Mouse (Mus musculus) forebrain, embryonic 14.5 days (tissue): ENCODE measurements around the gene Syt7. TPM values are rescaled to one million over a fixed set of nuclear protein-coding genes. Genes with fewer than 3 reads are reported as not detected.

Experiments
- ATAC-seq: fragments of 200-750 bp; cut with Nextera tagmentation; 2 replicates; pipeline ENCODE4 v1.8.0; 2017; ENCODE audit warnings: mild to moderate bottlenecking, moderate library complexity
- DNase-seq: peaks from one replicate; pipeline ENCODE4 v3.0.0-alpha.2; 2015; ENCODE audit warnings: low spot score
- H3K27ac ChIP-seq: fragments of 300-500 bp; sonication (generic); 2 replicates; pipeline ENCODE4 v1.5.1; 2014; ENCODE audit warnings: low read depth, mild to moderate bottlenecking, control low read depth, low read length, moderate library complexity
- H3K27me3 ChIP-seq: fragments of 300-500 bp; sonication (generic); replicated peaks from 2 replicates; pipeline ENCODE4 v1.6.1; 2014; ENCODE audit warnings: low read length, control low read depth, mixed read lengths; ENCODE audit not compliant: control insufficient read depth, insufficient read depth
- H3K36me3 ChIP-seq: fragments of 300-500 bp; sonication (generic); 2 replicates; pipeline ENCODE4 v1.6.1; 2014; ENCODE audit warnings: low read length, control low read depth; ENCODE audit not compliant: control insufficient read depth, insufficient read depth
- H3K4me1 ChIP-seq: fragments of 300-500 bp; sonication (generic); 2 replicates; pipeline ENCODE4 v1.6.1; 2014; ENCODE audit warnings: antibody characterized with exemption, low read length, control low read depth; ENCODE audit not compliant: control insufficient read depth, insufficient read depth
- H3K4me2 ChIP-seq: fragments of 300-500 bp; sonication (generic); 2 replicates; pipeline ENCODE4 v1.6.1; 2014; ENCODE audit warnings: mild to moderate bottlenecking, control low read depth, low read length
- H3K4me3 ChIP-seq: fragments of 300-500 bp; sonication (generic); 2 replicates; pipeline ENCODE4 v1.5.1; 2014; ENCODE audit warnings: low read depth, low read length, control low read depth
- H3K9ac ChIP-seq: fragments of 300-500 bp; sonication (generic); 2 replicates; pipeline ENCODE4 v1.6.1; 2014; ENCODE audit warnings: mild to moderate bottlenecking, low read length, control low read depth, moderate library complexity
- H3K9me3 ChIP-seq: fragments of 300-500 bp; sonication (generic); replicated peaks from 2 replicates; pipeline ENCODE4 v1.6.1; 2016; ENCODE audit warnings: low read length, control low read depth, mixed read lengths; ENCODE audit not compliant: control insufficient read depth
- WGBS: fragments of 180-500 bp; shearing (Covaris S2); extraction: QIAGEN DNeasy Blood & Tissue Kit; methylation state at CpG from one replicate; pipeline ENCODE4 v1.1.7; 2014; 5-methylcytosine and 5-hydroxymethylcytosine counted together
- polyA plus RNA-seq: library from polyadenylated mRNA; unstranded; fragments of >200 nt; fragmentation: Nextera tagmentation; extraction: Ambion mirVana; gene quantifications from 2 replicates; pipeline ENCODE4 v1.2.1, GENCODE M21; 2014

The Syt7 gene
- polyA plus RNA-seq, 1 experiment from 2014 or later = 5.8 TPM

GRCm38 (mm10) chr19:10393471-10393870 is 4.6 kb downstream of the Syt7 start:
- 93% methylated on average over 6 of the region's 6 CpGs for WGBS
- Histone ChIP-seq H3K4me3 (no peak overlapping the region), H3K9ac (no peak overlapping the region), H3K36me3 (no peaks in the 10 kb centered on the region), H3K9me3 (no peaks in the 10 kb centered on the region), H3K27ac (no peak overlapping the region), H3K4me1 (peaks cover 26% of the 10 kb centered on the region), H3K4me2 (no peak overlapping the region), H3K27me3 (no peaks in the 10 kb centered on the region; the same call in 1 of the 2 replicates)
- ATAC-seq (no peak), DNase-seq (no peak)

GRCm38 (mm10) chr19:10393874-10394500 is 5.1 kb downstream of the Syt7 start:
- Histone ChIP-seq H3K36me3 (no peaks in the 10 kb centered on the region), H3K4me3 (no peak overlapping the region), H3K9ac (no peak overlapping the region; the same call in 1 of the 2 replicates), H3K4me2 (peak overlapping the region; percentile 7; the same call in 1 of the 2 replicates), H3K27ac (no peak overlapping the region), H3K4me1 (peaks cover 26% of the 10 kb centered on the region), H3K9me3 (no peaks in the 10 kb centered on the region), H3K27me3 (no peaks in the 10 kb centered on the region; the same call in 1 of the 2 replicates)
- DNase-seq (no peak), ATAC-seq (no peak)
- 66% methylated on average over 15 of the region's 15 CpGs for WGBS

- Histone ChIP-seq H3K36me3 (no peaks in the 10 kb centered on the region), H3K4me3 (no peak overlapping the region), H3K27ac (peak overlapping the region; percentile 69), H3K4me1 (peaks cover 23% of the 10 kb centered on the region), H3K9me3 (no peaks in the 10 kb centered on the region), H3K4me2 (no peak overlapping the region), H3K9ac (no peak overlapping the region), H3K27me3 (no peaks in the 10 kb centered on the region; the same call in 1 of the 2 replicates)
- WGBS = 14% methylated on average over 8 of the region's 8 CpGs
- ATAC-seq (peak; percentile 63), DNase-seq (peak; percentile 78)
These were observed 6.3 kb downstream of the Syt7 start for GRCm38 (mm10) chr19:10395174-10395573.

GRCm38 (mm10) chr19:10396962-10397361 is 8.1 kb downstream of the Syt7 start:
- Histone ChIP-seq H3K27me3 (no peaks in the 10 kb centered on the region), H3K4me1 (peaks cover 20% of the 10 kb centered on the region), H3K27ac (no peak overlapping the region), H3K9ac (no peak overlapping the region), H3K36me3 (no peaks in the 10 kb centered on the region), H3K9me3 (no peaks in the 10 kb centered on the region), H3K4me2 (no peak overlapping the region), H3K4me3 (no peak overlapping the region)
- ATAC-seq = no peak
- no peak for DNase-seq
- WGBS = 83% methylated on average over 2 of the region's 2 CpGs

DNA sequence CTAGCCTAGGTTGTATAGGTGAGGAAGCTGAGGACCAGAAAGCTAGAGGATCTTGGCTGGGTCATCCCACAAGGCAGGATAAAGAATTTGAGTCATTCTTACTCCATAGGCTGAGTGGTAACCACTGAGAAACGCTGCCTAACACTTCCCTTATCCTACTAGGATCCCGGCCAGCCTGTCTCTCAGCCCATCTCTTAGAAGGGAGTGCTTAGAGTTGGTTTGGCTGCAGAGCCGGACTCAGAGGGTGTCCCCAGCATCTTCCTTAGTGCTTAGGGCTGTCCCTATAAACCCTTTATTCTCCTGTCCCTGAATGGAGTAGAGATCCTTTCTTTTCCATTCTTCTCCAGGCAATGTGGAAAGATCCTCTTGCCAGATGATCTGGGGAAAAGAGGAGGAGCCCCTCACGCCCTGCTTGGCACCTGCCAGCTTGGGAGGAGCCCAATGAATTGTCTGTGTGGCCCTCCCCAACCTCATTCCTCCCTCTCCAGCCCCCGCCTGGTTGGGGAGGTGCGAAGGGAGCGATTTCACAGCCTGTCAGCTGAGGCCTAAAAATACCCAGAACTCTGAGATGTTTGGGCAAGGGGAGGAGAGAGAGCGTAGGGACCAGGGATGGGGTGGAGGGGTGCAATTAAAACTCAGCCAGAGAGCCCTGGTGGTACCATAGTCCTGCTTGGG is 8.7 kb downstream of the Syt7 start:
- no peak overlapping the region for H3K4me3 ChIP-seq
- ATAC-seq (peak; percentile 25; the same call in 1 of the 2 replicates), DNase-seq (peak; percentile 41)
- no peaks in the 10 kb centered on the region for H3K9me3 ChIP-seq
- no peak overlapping the region for H3K9ac ChIP-seq
- no peaks in the 10 kb centered on the region for H3K27me3 ChIP-seq
- H3K4me2 ChIP-seq = no peak overlapping the region
- H3K4me1 ChIP-seq = peaks cover 20% of the 10 kb centered on the region
- WGBS = 32% methylated on average over 8 of the region's 8 CpGs
- H3K27ac ChIP-seq = peak overlapping the region; percentile 35; the same call in 1 of the 2 replicates
- H3K36me3 ChIP-seq = no peaks in the 10 kb centered on the region

- no peaks in the 10 kb centered on the region for H3K27me3 ChIP-seq
- H3K9ac ChIP-seq = no peak overlapping the region
- 60% methylated on average over 6 of the region's 6 CpGs for WGBS
- peaks cover 20% of the 10 kb centered on the region for H3K4me1 ChIP-seq
- ATAC-seq = no peak
- peak overlapping the region; percentile 17; the same call in 1 of the 2 replicates for H3K27ac ChIP-seq
- H3K9me3 ChIP-seq = no peaks in the 10 kb centered on the region
- no peak overlapping the region for H3K4me2 ChIP-seq
- no peaks in the 10 kb centered on the region for H3K36me3 ChIP-seq
- DNase-seq = no peak
- H3K4me3 ChIP-seq = no peak overlapping the region
These were observed 9.4 kb downstream of the Syt7 start for GRCm38 (mm10) chr19:10398296-10398695.

DNA sequence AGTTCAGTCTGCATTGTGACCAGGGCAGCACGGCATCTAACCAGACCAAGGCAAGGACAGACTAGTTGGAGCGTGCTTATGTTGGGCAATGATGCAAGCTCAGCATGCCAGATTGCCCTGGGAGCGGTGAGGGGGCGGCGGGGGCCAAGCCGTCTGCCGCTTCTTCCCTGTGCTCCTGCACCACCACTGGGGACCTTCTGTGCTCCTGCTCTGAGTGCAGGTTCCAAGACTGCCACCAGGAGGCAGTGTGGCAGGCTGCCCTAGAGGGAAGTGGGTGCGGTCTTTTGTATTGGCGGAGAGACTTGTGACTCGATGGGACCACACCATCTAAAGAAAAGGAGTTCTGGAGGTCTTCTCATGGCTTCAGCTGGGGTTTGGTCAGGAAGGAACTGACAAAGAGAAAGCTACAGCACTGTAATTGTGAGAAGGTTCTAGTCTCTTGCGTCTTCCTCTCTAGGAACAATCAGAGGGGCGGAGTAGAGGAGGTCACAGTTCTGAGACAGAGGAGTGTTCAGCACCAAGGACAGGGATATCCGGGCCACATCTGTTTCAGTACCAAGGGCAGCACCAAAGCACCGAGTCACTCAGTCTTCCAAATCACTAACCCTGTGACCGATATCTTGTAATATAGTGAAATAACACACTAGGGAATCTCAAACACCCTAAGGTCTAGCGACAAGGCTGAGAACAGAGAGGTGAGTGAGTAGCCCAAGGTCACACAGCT is 14.0 kb downstream of the Syt7 start:
- ATAC-seq = no peak
- 34% methylated on average over 16 of the region's 16 CpGs for WGBS
- Histone ChIP-seq H3K4me1 (peaks cover 9% of the 10 kb centered on the region; the same call in 1 of the 2 replicates), H3K4me2 (no peak overlapping the region), H3K9me3 (no peaks in the 10 kb centered on the region), H3K36me3 (no peaks in the 10 kb centered on the region), H3K27me3 (no peaks in the 10 kb centered on the region), H3K4me3 (no peak overlapping the region), H3K27ac (no peak overlapping the region), H3K9ac (no peak overlapping the region)
- DNase-seq = no peak

GRCm38 (mm10) chr19:10403593-10404380 is 14.9 kb downstream of the Syt7 start:
- Histone ChIP-seq H3K4me2 (no peak overlapping the region), H3K36me3 (no peaks in the 10 kb centered on the region), H3K4me1 (peaks cover 5% of the 10 kb centered on the region; the same call in 1 of the 2 replicates), H3K9me3 (no peaks in the 10 kb centered on the region), H3K9ac (no peak overlapping the region), H3K27ac (no peak overlapping the region), H3K27me3 (no peaks in the 10 kb centered on the region), H3K4me3 (no peak overlapping the region)
- ATAC-seq (no peak), DNase-seq (no peak)
- WGBS = 82% methylated on average over 10 of the region's 10 CpGs
